11 mouse cellular contexts compared by ENCODE assay signal in genomic region chr4:124984871-124985670, GRCm38 (mm10). TPM values are rescaled to one million over a fixed set of nuclear protein-coding genes. Genes with fewer than 3 reads are reported as not detected.
DNase-seq lines count a peak whose midpoint lies in the region; ATAC-seq and TF ChIP-seq lines count a peak whose summit lies in the region.
"Had no signal": no experiment of that assay in that cellular context is flagged by ENCODE, and none has a peak within 500 bp of the region (broad histone marks: within the 10 kb centered on the region; RNA-seq: fewer than 3 reads in every experiment).

No protein-coding gene starts in this region.

- no peak for TF ChIP-seq EP300 in stomach, postnatal 0 days (optimal IDR thresholded peaks at IDR 0.05)

- WGBS in forebrain, embryonic 11.5 days, result 8% methylated on average over 18 of the region's 18 CpGs
- 11% methylated on average over 18 of the region's 18 CpGs for WGBS in forebrain, embryonic 16.5 days
- 8% methylated on average over 18 of the region's 18 CpGs for WGBS in intestine, embryonic 15.5 days
- WGBS in intestine, embryonic 16.5 days, result 10% methylated on average over 18 of the region's 18 CpGs
- WGBS in stomach, postnatal 0 days, result 7% methylated on average over 18 of the region's 18 CpGs

- H3K4me3 ChIP-seq in forebrain, embryonic 11.5 days (ENCODE audit: low read depth, low read length), result no peak overlapping the region; the same call in 1 of the 2 replicates
- no peak overlapping the region for H3K4me3 ChIP-seq in forebrain, embryonic 16.5 days (replicated peaks; ENCODE audit: low read length)
- H3K4me3 ChIP-seq in intestine, embryonic 15.5 days (replicated peaks), result peak overlapping the region; percentile 50
- H3K4me3 ChIP-seq in intestine, embryonic 16.5 days (ENCODE audit: low read length), result no peak overlapping the region
- no peak overlapping the region for H3K4me3 ChIP-seq in stomach, postnatal 0 days (ENCODE audit: low read depth, low read length)

- TF ChIP-seq CTCF in stomach, postnatal 0 days (IDR thresholded peaks at IDR 0.05; ENCODE audit: low read depth), result no peak

- 0 out of 2 replicates have a peak overlapping the region, but pooled peaks have one; percentile 59 for H3K9ac ChIP-seq in forebrain, embryonic 11.5 days (ENCODE audit: low read length)
- H3K9ac ChIP-seq in forebrain, embryonic 16.5 days (replicated peaks; ENCODE audit: low read depth, low read length), result no peak overlapping the region
- no peak overlapping the region for H3K9ac ChIP-seq in intestine, embryonic 15.5 days
- no peak overlapping the region for H3K9ac ChIP-seq in intestine, embryonic 16.5 days (ENCODE audit: low read depth, low read length)
- no peak overlapping the region for H3K9ac ChIP-seq in stomach, postnatal 0 days (ENCODE audit: low read length)

- DNase-seq in forebrain, embryonic 11.5 days (ENCODE audit: low spot score), result peak; percentile 58
- DNase-seq in right cerebral cortex, adult 18-20 months, result peak; percentile 47
- no peak for DNase-seq in right cerebral cortex, postnatal 36 days (ENCODE audit: low spot score in 2 of 2)
- no peak for DNase-seq in stomach, postnatal 0 days (ENCODE audit: low spot score)
- DNase-seq in embryo, embryonic 11 days, result no peak
- DNase-seq: adrenal gland, postnatal 36 days; cerebellum, postnatal 36 days; kidney, adult 11 months had no signal

- peaks cover 18% of the 10 kb centered on the region for H3K4me1 ChIP-seq in forebrain, embryonic 11.5 days (replicated peaks; ENCODE audit: control insufficient read depth, insufficient read depth, low read length)
- H3K4me1 ChIP-seq in forebrain, embryonic 16.5 days (replicated peaks; ENCODE audit: control insufficient read depth, insufficient read depth, low read length), result peaks cover 18% of the 10 kb centered on the region
- peaks cover 32% of the 10 kb centered on the region for H3K4me1 ChIP-seq in intestine, embryonic 15.5 days (replicated peaks)
- H3K4me1 ChIP-seq in intestine, embryonic 16.5 days (ENCODE audit: control insufficient read depth, insufficient read depth, low read length), result peaks cover 23% of the 10 kb centered on the region
- no peaks in the 10 kb centered on the region for H3K4me1 ChIP-seq in stomach, postnatal 0 days (replicated peaks; ENCODE audit: control insufficient read depth, insufficient read depth)

- no peak overlapping the region for H3K27ac ChIP-seq in forebrain, embryonic 11.5 days (ENCODE audit: low read depth, low read length)
- no peak overlapping the region for H3K27ac ChIP-seq in forebrain, embryonic 16.5 days (ENCODE audit: low read length)
- H3K27ac ChIP-seq in intestine, embryonic 15.5 days, result no peak overlapping the region
- no peak overlapping the region for H3K27ac ChIP-seq in intestine, embryonic 16.5 days (ENCODE audit: low read length)
- no peak overlapping the region for H3K27ac ChIP-seq in stomach, postnatal 0 days (replicated peaks)

- H3K36me3 ChIP-seq in forebrain, embryonic 11.5 days (ENCODE audit: control insufficient read depth, insufficient read depth, low read length), result no peaks in the 10 kb centered on the region
- no peaks in the 10 kb centered on the region for H3K36me3 ChIP-seq in forebrain, embryonic 16.5 days (ENCODE audit: control insufficient read depth, insufficient read depth)
- no peaks in the 10 kb centered on the region for H3K36me3 ChIP-seq in intestine, embryonic 15.5 days
- H3K36me3 ChIP-seq in intestine, embryonic 16.5 days (ENCODE audit: control insufficient read depth, insufficient read depth, low read length), result no peaks in the 10 kb centered on the region
- no peaks in the 10 kb centered on the region for H3K36me3 ChIP-seq in stomach, postnatal 0 days (ENCODE audit: control insufficient read depth, insufficient read depth, low read length)

- no peaks in the 10 kb centered on the region for H3K9me3 ChIP-seq in forebrain, embryonic 11.5 days (ENCODE audit: control insufficient read depth, low read length)
- no peaks in the 10 kb centered on the region for H3K9me3 ChIP-seq in forebrain, embryonic 16.5 days (ENCODE audit: control insufficient read depth, low read length)
- no peaks in the 10 kb centered on the region for H3K9me3 ChIP-seq in intestine, embryonic 15.5 days
- H3K9me3 ChIP-seq in intestine, embryonic 16.5 days (ENCODE audit: control insufficient read depth, low read length), result no peaks in the 10 kb centered on the region
- no peaks in the 10 kb centered on the region for H3K9me3 ChIP-seq in stomach, postnatal 0 days (ENCODE audit: control insufficient read depth, low read length)

- H3K27me3 ChIP-seq in forebrain, embryonic 11.5 days (ENCODE audit: control insufficient read depth, insufficient read depth, low read length), result peaks cover 56% of the 10 kb centered on the region
- peaks cover 65% of the 10 kb centered on the region for H3K27me3 ChIP-seq in forebrain, embryonic 16.5 days (replicated peaks; ENCODE audit: control insufficient read depth, insufficient read depth, low read length)
- H3K27me3 ChIP-seq in intestine, embryonic 15.5 days (replicated peaks), result peaks cover 70% of the 10 kb centered on the region
- H3K27me3 ChIP-seq in intestine, embryonic 16.5 days (replicated peaks; ENCODE audit: control insufficient read depth, insufficient read depth, low read length), result peaks cover 64% of the 10 kb centered on the region
- H3K27me3 ChIP-seq in stomach, postnatal 0 days (ENCODE audit: control insufficient read depth, insufficient read depth, low read length), result peaks cover 14% of the 10 kb centered on the region

- no peak for ATAC-seq in forebrain, embryonic 11.5 days (replicated peaks; ENCODE audit: low FRiP score)
- ATAC-seq in forebrain, embryonic 16.5 days, result no peak
- no peak for ATAC-seq in intestine, embryonic 15.5 days
- ATAC-seq in intestine, embryonic 16.5 days, result no peak
- ATAC-seq in stomach, postnatal 0 days (ENCODE audit: low FRiP score, low TSS enrichment), result 0 out of 2 replicates have a peak, but pooled peaks have one; percentile 25

- peak overlapping the region; percentile 52; the same call in 1 of the 2 replicates for H3K4me2 ChIP-seq in forebrain, embryonic 11.5 days (ENCODE audit: low read depth, low read length, severe bottlenecking)
- no peak overlapping the region for H3K4me2 ChIP-seq in forebrain, embryonic 16.5 days (ENCODE audit: low read length)
- 0 out of 2 replicates have a peak overlapping the region, but pooled peaks have one; percentile 90 for H3K4me2 ChIP-seq in intestine, embryonic 15.5 days (replicated peaks)
- no peak overlapping the region for H3K4me2 ChIP-seq in intestine, embryonic 16.5 days (ENCODE audit: low read depth, low read length)
- H3K4me2 ChIP-seq in stomach, postnatal 0 days (replicated peaks; ENCODE audit: low read depth), result 0 out of 2 replicates have a peak overlapping the region, but pooled peaks have one; percentile 8

RNA-seq across cellular contexts. Expression of gene Rspo1, which starts 1.2 kb away (rescaled TPM):
- polyA plus RNA-seq in forebrain, embryonic 11.5 days (2014; fragmentation: Nextera tagmentation; extraction: Ambion mirVana), result 56.2 and 64.8 TPM in 2 replicates
- 1.1 and 1.3 TPM in 2 replicates for polyA plus RNA-seq in forebrain, embryonic 16.5 days (2015; fragmentation: Nextera tagmentation; extraction: Ambion mirVana)
- polyA plus RNA-seq in intestine, embryonic 15.5 days (2015; fragmentation: Nextera tagmentation; extraction: Ambion mirVana), result 8.2 and 8.9 TPM in 2 replicates
- 6.0 and 8.0 TPM in 2 replicates for polyA plus RNA-seq in intestine, embryonic 16.5 days (2015; fragmentation: Nextera tagmentation; extraction: Ambion mirVana)
- 6.3 and 6.9 TPM in 2 replicates for polyA plus RNA-seq in stomach, postnatal 0 days (2015; fragmentation: Nextera tagmentation; extraction: Ambion mirVana)

RNA-seq across cellular contexts. Expression of gene Gnl2, which starts 31.3 kb away (rescaled TPM):
- 95.5 and 98.5 TPM in 2 replicates for polyA plus RNA-seq in forebrain, embryonic 11.5 days (2014; fragmentation: Nextera tagmentation; extraction: Ambion mirVana)
- 101 and 107 TPM in 2 replicates for polyA plus RNA-seq in forebrain, embryonic 16.5 days (2015; fragmentation: Nextera tagmentation; extraction: Ambion mirVana)
- polyA plus RNA-seq in intestine, embryonic 15.5 days (2015; fragmentation: Nextera tagmentation; extraction: Ambion mirVana), result 69.3 and 73.1 TPM in 2 replicates
- 61.8 and 64.6 TPM in 2 replicates for polyA plus RNA-seq in intestine, embryonic 16.5 days (2015; fragmentation: Nextera tagmentation; extraction: Ambion mirVana)
- polyA plus RNA-seq in stomach, postnatal 0 days (2015; fragmentation: Nextera tagmentation; extraction: Ambion mirVana), result 36.1 and 37.3 TPM in 2 replicates

RNA-seq across cellular contexts. Expression of gene Cdca8, which starts 46.0 kb away (rescaled TPM):
- 284 and 293 TPM in 2 replicates for polyA plus RNA-seq in forebrain, embryonic 11.5 days (2014; fragmentation: Nextera tagmentation; extraction: Ambion mirVana)
- polyA plus RNA-seq in forebrain, embryonic 16.5 days (2015; fragmentation: Nextera tagmentation; extraction: Ambion mirVana), result 70.0 and 76.6 TPM in 2 replicates
- 125 and 128 TPM in 2 replicates for polyA plus RNA-seq in intestine, embryonic 15.5 days (2015; fragmentation: Nextera tagmentation; extraction: Ambion mirVana)
- polyA plus RNA-seq in intestine, embryonic 16.5 days (2015; fragmentation: Nextera tagmentation; extraction: Ambion mirVana), result 105 and 126 TPM in 2 replicates
- polyA plus RNA-seq in stomach, postnatal 0 days (2015; fragmentation: Nextera tagmentation; extraction: Ambion mirVana), result 26.9 and 34.9 TPM in 2 replicates

RNA-seq across cellular contexts. Expression of gene 9930104L06Rik, which starts 48.2 kb away (rescaled TPM):
- polyA plus RNA-seq in forebrain, embryonic 11.5 days (2014; fragmentation: Nextera tagmentation; extraction: Ambion mirVana), result 5.9 and 6.1 TPM in 2 replicates
- 17.1 and 17.2 TPM in 2 replicates for polyA plus RNA-seq in forebrain, embryonic 16.5 days (2015; fragmentation: Nextera tagmentation; extraction: Ambion mirVana)
- 10.1 and 10.7 TPM in 2 replicates for polyA plus RNA-seq in intestine, embryonic 15.5 days (2015; fragmentation: Nextera tagmentation; extraction: Ambion mirVana)
- 9.1 and 9.3 TPM in 2 replicates for polyA plus RNA-seq in intestine, embryonic 16.5 days (2015; fragmentation: Nextera tagmentation; extraction: Ambion mirVana)
- 6.1 and 6.9 TPM in 2 replicates for polyA plus RNA-seq in stomach, postnatal 0 days (2015; fragmentation: Nextera tagmentation; extraction: Ambion mirVana)

Comparison
In these comparisons a context has a peak if more than half of its experiments do, and no peak if none do; other contexts are left out.
1. DNase-seq: peak in forebrain, embryonic 11.5 days (single experiment) and right cerebral cortex, adult 18-20 months (single experiment); none in right cerebral cortex, postnatal 36 days (0 of 2), stomach, postnatal 0 days (single experiment) and embryo, embryonic 11 days (single experiment).
2. H3K4me2 ChIP-seq: peak in forebrain, embryonic 11.5 days (single experiment), intestine, embryonic 15.5 days (single experiment) and stomach, postnatal 0 days (single experiment); none in forebrain, embryonic 16.5 days (single experiment) and intestine, embryonic 16.5 days (single experiment).